Mouse (Mus musculus) erythroblast, embryonic 14.5 days (primary cell): ENCODE data around the gene Pparg.

Source experiments
- GATA1 ChIP-seq: IDR thresholded peaks from 2 replicates; pipeline ENCODE4 v1.6.1; 2012; ENCODE audit warnings: low read length, inconsistent platforms, mixed read lengths
- TAL1 ChIP-seq: IDR thresholded peaks from 3 replicates; pipeline ENCODE4 v1.6.1; 2012; ENCODE audit warnings: low read length, inconsistent platforms, mixed read lengths

- TF ChIP-seq GATA1 (no peak), TAL1 (no peak)
Observed at GRCm38 (mm10) chr6:115312780-115313179, 48.0 kb upstream of the Pparg start.
